Mouse (Mus musculus): ENCODE data around the gene Arhgef28.

DNA sequence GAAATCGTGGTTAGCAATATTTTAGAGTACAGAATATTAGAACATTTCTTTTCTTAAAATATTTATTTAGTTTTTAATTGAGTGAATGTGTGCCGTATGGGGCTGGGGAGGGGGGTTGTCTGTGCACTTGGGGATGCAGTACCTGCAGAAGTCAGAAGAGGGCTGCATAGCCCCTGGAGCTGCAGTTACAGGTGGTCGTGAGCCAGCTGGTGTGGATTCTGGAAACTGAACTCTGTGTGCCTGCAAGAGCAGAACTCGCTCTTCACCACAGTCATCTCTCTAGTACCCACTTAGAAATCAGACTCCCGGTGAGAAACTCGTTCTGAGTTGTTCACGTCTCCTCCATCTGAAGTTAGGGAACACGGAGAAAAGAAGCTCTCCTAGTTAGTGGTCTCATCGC, 2.6 kb upstream of the Arhgef28 start:
- TF ChIP-seq CTCF (IDR thresholded peaks at IDR 0.05; ENCODE audit: borderline replicate concordance, extremely low read depth, insufficient read depth, insufficient read length) (peak; percentile 68), POLR2A (IDR thresholded peaks at IDR 0.05; ENCODE audit: borderline replicate concordance, extremely low read depth, insufficient read depth, insufficient read length, poor library complexity, severe bottlenecking) (no peak)
